Mouse (Mus musculus) embryonic facial prominence, embryonic 10.5 days (tissue): ENCODE results near the gene Sirt1. TPM values are rescaled to one million over a fixed set of nuclear protein-coding genes. Genes with fewer than 3 reads are reported as not detected.

ENCODE experiments used
- DNase-seq: peaks from one replicate; pipeline ENCODE4 v3.0.0-alpha.2; 2017; ENCODE audit warnings: low spot score
- H3K27ac ChIP-seq: fragments of 300-500 bp; sonication (generic); replicated peaks from 2 replicates; pipeline ENCODE4 v1.5.1; 2016; ENCODE audit warnings: mild to moderate bottlenecking
- H3K27me3 ChIP-seq: fragments of 300-500 bp; sonication (generic); replicated peaks from 2 replicates; pipeline ENCODE4 v1.6.1; 2016; ENCODE audit warnings: low read depth, mild to moderate bottlenecking; ENCODE audit not compliant: poor library complexity, severe bottlenecking
- H3K36me3 ChIP-seq: fragments of 300-500 bp; sonication (generic); replicated peaks from 2 replicates; pipeline ENCODE4 v1.6.1; 2016; ENCODE audit warnings: mild to moderate bottlenecking, moderate library complexity
- H3K4me1 ChIP-seq: fragments of 300-500 bp; sonication (generic); 2 replicates; pipeline ENCODE4 v1.6.1; 2016
- H3K4me3 ChIP-seq: fragments of 300-500 bp; sonication (generic); 2 replicates; pipeline ENCODE4 v1.5.1; 2016; ENCODE audit warnings: mild to moderate bottlenecking, moderate library complexity
- H3K9me3 ChIP-seq: fragments of 300-500 bp; sonication (generic); 2 replicates; pipeline ENCODE4 v1.6.1; 2016; ENCODE audit warnings: mild to moderate bottlenecking
- WGBS: fragments of 180-500 bp; shearing (Covaris S2); methylation state at CpG from one replicate; pipeline ENCODE4 v1.1.7; 2016; 5-methylcytosine and 5-hydroxymethylcytosine counted together
- polyA plus RNA-seq: library from polyadenylated mRNA; unstranded; fragments of >200 nt; fragmentation: Nextera tagmentation; extraction: Ambion mirVana; gene quantifications from 2 replicates; pipeline ENCODE4 v1.2.1, GENCODE M21; 2016

The Sirt1 gene
- polyA plus RNA-seq, 1 experiment from 2014 or later: 6.4 TPM

DNA sequence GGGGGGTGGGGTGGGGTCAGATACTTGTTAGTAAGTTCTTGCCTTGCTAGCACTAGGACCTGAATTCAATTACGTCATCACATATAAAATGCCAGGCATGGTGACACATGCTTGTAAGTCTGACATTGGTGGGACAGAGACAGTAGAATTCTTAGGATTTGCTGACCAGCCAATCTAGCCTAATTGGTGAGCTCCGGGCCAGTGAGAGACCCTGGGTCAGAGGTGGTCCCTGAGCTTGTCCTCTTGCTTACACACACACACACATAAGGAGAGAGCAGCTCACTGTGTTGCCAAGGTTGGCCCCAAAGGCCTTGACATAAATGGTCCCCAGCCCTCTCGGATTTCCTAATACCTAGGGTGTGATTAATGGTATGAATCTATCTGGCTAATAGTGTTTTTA is 101.7 kb downstream of the Sirt1 start:
- no peaks in the 10 kb centered on the region for H3K4me1 ChIP-seq
- WGBS: 97% methylated on average over 3 of the region's 3 CpGs
- H3K9me3 ChIP-seq: no peaks in the 10 kb centered on the region
- DNase-seq: no peak
- no peak overlapping the region for H3K27ac ChIP-seq
- H3K36me3 ChIP-seq: peaks cover 83% of the 10 kb centered on the region
- H3K4me3 ChIP-seq: no peak overlapping the region
- no peaks in the 10 kb centered on the region for H3K27me3 ChIP-seq

DNA sequence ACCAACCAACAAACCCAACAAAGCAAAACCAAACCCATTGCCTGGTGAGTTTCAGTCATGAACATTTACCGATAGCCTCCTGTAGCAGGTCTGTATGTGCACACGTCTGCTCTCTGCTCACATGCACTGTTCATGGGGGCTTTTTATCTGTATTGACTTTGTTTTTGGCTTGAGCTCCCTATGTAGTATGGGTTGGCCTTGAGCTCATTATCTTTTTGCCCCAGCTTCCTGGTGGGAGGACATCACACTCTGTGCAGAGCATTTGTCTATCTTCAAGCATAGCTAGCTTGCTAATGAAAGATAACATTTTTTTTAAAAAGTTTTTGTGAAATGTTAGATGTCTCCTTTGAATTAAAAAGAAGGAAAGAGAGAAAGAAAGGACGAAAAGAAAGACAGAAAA is 104.5 kb downstream of the Sirt1 start:
- DNase-seq: no peak
- Histone ChIP-seq H3K9me3 (no peaks in the 10 kb centered on the region), H3K27me3 (no peaks in the 10 kb centered on the region), H3K36me3 (peaks cover 78% of the 10 kb centered on the region), H3K27ac (no peak overlapping the region), H3K4me3 (no peak overlapping the region), H3K4me1 (no peaks in the 10 kb centered on the region)
- 92% methylated on average over 3 of the region's 3 CpGs for WGBS

DNA sequence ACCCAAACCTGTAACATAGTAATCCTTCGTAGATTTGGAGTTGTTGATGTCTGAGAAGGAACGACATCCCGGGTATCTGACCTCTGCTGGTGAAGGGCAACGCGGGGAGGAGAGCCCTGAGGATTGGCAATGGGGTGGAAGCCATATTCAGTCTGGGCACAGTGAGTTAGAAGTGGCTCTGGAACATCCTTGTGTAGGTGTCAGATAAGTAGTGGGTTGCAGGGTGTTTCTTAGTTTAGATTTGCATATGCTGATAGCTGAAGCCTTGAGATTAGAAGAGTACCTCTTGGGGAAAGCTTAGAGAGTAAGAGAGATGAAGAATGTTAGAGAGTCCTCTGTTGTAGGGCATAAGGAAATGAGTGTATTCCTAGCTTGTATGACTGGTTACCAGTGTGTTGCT is 108.6 kb downstream of the Sirt1 start:
- H3K9me3 ChIP-seq: no peaks in the 10 kb centered on the region
- H3K4me3 ChIP-seq: no peak overlapping the region
- H3K27me3 ChIP-seq: no peaks in the 10 kb centered on the region
- no peak for DNase-seq
- no peak overlapping the region for H3K27ac ChIP-seq
- WGBS: 91% methylated on average over 5 of the region's 5 CpGs
- no peaks in the 10 kb centered on the region for H3K4me1 ChIP-seq
- peaks cover 80% of the 10 kb centered on the region for H3K36me3 ChIP-seq

DNA sequence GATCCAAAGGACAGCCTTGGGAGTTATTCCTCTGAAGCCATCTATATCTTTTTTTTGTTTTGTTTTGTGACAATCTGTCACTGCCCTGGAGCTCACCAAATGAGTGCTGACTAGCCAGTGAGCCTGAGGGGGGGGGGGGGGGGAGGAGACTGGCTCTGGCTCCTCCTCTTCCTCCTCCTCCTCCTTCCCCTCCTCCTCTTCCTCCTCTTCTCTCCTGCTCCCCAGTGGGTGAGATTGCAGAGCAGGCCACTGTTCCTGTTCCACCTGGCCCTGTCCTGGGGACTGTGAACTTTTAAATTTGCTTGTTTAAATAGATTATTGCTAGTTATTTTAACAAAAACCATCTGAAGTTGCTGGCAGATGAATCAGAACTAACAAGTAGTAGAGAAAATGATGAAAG is 109.1 kb downstream of the Sirt1 start:
- Histone ChIP-seq H3K27me3 (no peaks in the 10 kb centered on the region), H3K9me3 (no peaks in the 10 kb centered on the region), H3K4me3 (no peak overlapping the region), H3K4me1 (no peaks in the 10 kb centered on the region), H3K27ac (no peak overlapping the region), H3K36me3 (peaks cover 76% of the 10 kb centered on the region)
- DNase-seq: no peak

Other genes with a start within 250 kb of the Sirt1 start
- 0.04 TPM in 1 of 2 replicates, not detected in the other for gene Mypn, start 177.8 kb downstream of the Sirt1 start, polyA plus RNA-seq
- 46.1 and 50.5 TPM in 2 replicates for gene Herc4, start 137.9 kb downstream of the Sirt1 start, polyA plus RNA-seq
- gene Dnajc12, start 739 bp upstream of the Sirt1 start, polyA plus RNA-seq: 8.7 and 9.4 TPM in 2 replicates
- gene Gm7075, start 40.1 kb upstream of the Sirt1 start, polyA plus RNA-seq: not detected in 2 replicates
- 0.10 and 0.22 TPM in 2 replicates for gene Ctnna3, start 48.4 kb upstream of the Sirt1 start, polyA plus RNA-seq